Mouse (Mus musculus) liver, postnatal 0 days (tissue): ENCODE data around the gene Taf1d.

Experiments used
- CTCF ChIP-seq: sonication (generic); IDR thresholded peaks from 2 replicates; pipeline ENCODE4 v1.5.1; 2016; ENCODE audit warnings: antibody characterized with exemption, low read depth
- EP300 ChIP-seq: IDR thresholded peaks from 2 replicates; pipeline ENCODE4 v1.6.1; 2016; ENCODE audit warnings: antibody characterized with exemption, low read depth, mild to moderate bottlenecking

GRCm38 (mm10) chr9:15298451-15298850 lies 7.6 kb upstream of the Taf1d start:
- TF ChIP-seq CTCF, result no peak
- no peak for TF ChIP-seq EP300
